Mouse (Mus musculus) midbrain, embryonic 16.5 days (tissue): Measurements from ENCODE around the gene Myl3. TPM values are rescaled to one million over a fixed set of nuclear protein-coding genes. Genes with fewer than 3 reads are reported as not detected.

ENCODE experiments used
- ATAC-seq: fragments of 200-750 bp; cut with Nextera tagmentation; 2 replicates; pipeline ENCODE4 v1.8.0; 2017; ENCODE audit warnings: moderate TSS enrichment
- H3K27ac ChIP-seq: fragments of 300-500 bp; sonication (generic); 2 replicates; pipeline ENCODE4 v1.5.1; 2014; ENCODE audit warnings: mild to moderate bottlenecking, low read length, mixed read lengths
- H3K27me3 ChIP-seq: fragments of 300-500 bp; sonication (generic); 2 replicates; pipeline ENCODE4 v1.6.1; 2014; ENCODE audit warnings: low read depth, low read length, mixed read lengths; ENCODE audit not compliant: control insufficient read depth, insufficient read depth
- H3K36me3 ChIP-seq: fragments of 300-500 bp; sonication (generic); 2 replicates; pipeline ENCODE4 v1.6.1; 2014; ENCODE audit warnings: mild to moderate bottlenecking, low read length, moderate library complexity, mixed read lengths; ENCODE audit not compliant: control insufficient read depth, insufficient read depth
- H3K4me1 ChIP-seq: fragments of 300-500 bp; sonication (generic); 2 replicates; pipeline ENCODE4 v1.6.1; 2014; ENCODE audit warnings: mild to moderate bottlenecking, low read length, mixed read lengths; ENCODE audit not compliant: control insufficient read depth, insufficient read depth
- H3K4me2 ChIP-seq: fragments of 300-500 bp; sonication (generic); 2 replicates; pipeline ENCODE4 v1.6.1; 2014; ENCODE audit warnings: mild to moderate bottlenecking, low read length, mixed read lengths
- H3K4me3 ChIP-seq: fragments of 300-500 bp; sonication (generic); 2 replicates; pipeline ENCODE4 v1.5.1; 2014; ENCODE audit warnings: low read depth, mild to moderate bottlenecking, low read length, moderate library complexity, mixed read lengths
- H3K9ac ChIP-seq: fragments of 300-500 bp; sonication (generic); 2 replicates; pipeline ENCODE4 v1.6.1; 2014; ENCODE audit warnings: low read depth, low read length, mixed read lengths
- H3K9me3 ChIP-seq: fragments of 300-500 bp; sonication (generic); replicated peaks from 2 replicates; pipeline ENCODE4 v1.6.1; 2014; ENCODE audit warnings: mild to moderate bottlenecking, low read length, mixed read lengths; ENCODE audit not compliant: control insufficient read depth, poor library complexity, severe bottlenecking
- WGBS: fragments of 180-500 bp; shearing (Covaris S2); extraction: QIAGEN DNeasy Blood & Tissue Kit; methylation state at CpG from one replicate; pipeline ENCODE4 v1.1.7; 2014; 5-methylcytosine and 5-hydroxymethylcytosine counted together
- polyA plus RNA-seq: library from polyadenylated mRNA; unstranded; fragments of >200 nt; fragmentation: Nextera tagmentation; extraction: Ambion mirVana; gene quantifications from 2 replicates; pipeline ENCODE4 v1.2.1, GENCODE M21; 2015

The Myl3 gene
- polyA plus RNA-seq, 1 experiment from 2014 or later = 0.48 TPM

GRCm38 (mm10) chr9:110719977-110720376 lies 21.7 kb upstream of the Myl3 start:
- no peak overlapping the region for H3K4me3 ChIP-seq
- no peaks in the 10 kb centered on the region for H3K4me1 ChIP-seq
- H3K9me3 ChIP-seq = no peaks in the 10 kb centered on the region
- ATAC-seq = no peak
- H3K27ac ChIP-seq = no peak overlapping the region
- H3K9ac ChIP-seq = no peak overlapping the region
- H3K36me3 ChIP-seq = no peaks in the 10 kb centered on the region
- H3K4me2 ChIP-seq = no peak overlapping the region
- WGBS = 79% methylated on average over 5 of the region's 5 CpGs
- H3K27me3 ChIP-seq = no peaks in the 10 kb centered on the region

- H3K27ac ChIP-seq = no peak overlapping the region
- no peak overlapping the region for H3K4me2 ChIP-seq
- no peak for ATAC-seq
- no peak overlapping the region for H3K4me3 ChIP-seq
- 0 out of 2 replicates have a peak, but pooled peaks cover 4% of the 10 kb centered on the region for H3K27me3 ChIP-seq
- H3K9me3 ChIP-seq = no peaks in the 10 kb centered on the region
- no peaks in the 10 kb centered on the region for H3K36me3 ChIP-seq
- 76% methylated on average over 10 of the region's 10 CpGs for WGBS
- no peak overlapping the region for H3K9ac ChIP-seq
- peaks cover 12% of the 10 kb centered on the region; the same call in 1 of the 2 replicates for H3K4me1 ChIP-seq
These were observed 19.6 kb upstream of the Myl3 start for GRCm38 (mm10) chr9:110722060-110722459.

GRCm38 (mm10) chr9:110725721-110726135 lies 15.9 kb upstream of the Myl3 start:
- 11% methylated on average over 9 of the region's 9 CpGs for WGBS

GRCm38 (mm10) chr9:110726867-110727266 lies 14.8 kb upstream of the Myl3 start:
- peak; percentile 46; the same call in 1 of the 2 replicates for ATAC-seq
- Histone ChIP-seq H3K36me3 (no peaks in the 10 kb centered on the region), H3K9ac (peak overlapping the region; percentile 65), H3K4me3 (peak overlapping the region; percentile 41), H3K4me2 (peak overlapping the region; percentile 77), H3K27me3 (0 out of 2 replicates have a peak, but pooled peaks cover 9% of the 10 kb centered on the region), H3K4me1 (peaks cover 15% of the 10 kb centered on the region; the same call in 1 of the 2 replicates), H3K27ac (no peak overlapping the region), H3K9me3 (no peaks in the 10 kb centered on the region)
- 17% methylated on average over 28 of the region's 33 CpGs for WGBS

More at GRCm38 (mm10) chr9:110725721-110726135, 15.9 kb upstream of the Myl3 start:
- Histone ChIP-seq H3K9me3 (no peaks in the 10 kb centered on the region), H3K9ac (no peak overlapping the region), H3K27ac (no peak overlapping the region), H3K4me1 (peaks cover 15% of the 10 kb centered on the region; the same call in 1 of the 2 replicates), H3K4me3 (no peak overlapping the region), H3K4me2 (no peak overlapping the region), H3K27me3 (0 out of 2 replicates have a peak, but pooled peaks cover 9% of the 10 kb centered on the region), H3K36me3 (no peaks in the 10 kb centered on the region)
- no peak for ATAC-seq

DNA sequence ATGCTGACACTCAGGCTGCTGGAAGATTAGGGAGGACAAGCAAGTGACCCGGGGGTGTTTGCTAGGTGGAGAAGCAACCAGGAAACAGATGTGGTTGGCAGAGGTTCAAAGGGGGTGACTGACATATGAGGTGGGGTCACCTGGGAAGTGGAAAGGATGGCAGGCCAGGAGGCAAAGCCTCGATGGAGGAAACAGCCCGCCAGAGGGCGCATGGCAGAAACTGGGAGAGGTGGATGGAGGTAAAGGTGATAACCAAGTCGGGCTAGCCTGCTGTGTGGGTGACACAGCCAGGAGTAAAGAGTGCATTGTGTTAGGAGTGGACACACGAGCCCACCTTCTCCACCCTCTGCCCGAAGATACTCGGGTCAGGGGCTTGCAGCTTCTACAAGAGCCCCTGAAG lies 11.8 kb upstream of the Myl3 start:
- Histone ChIP-seq H3K27ac (no peak overlapping the region), H3K4me1 (peaks cover 27% of the 10 kb centered on the region), H3K9ac (no peak overlapping the region), H3K9me3 (no peaks in the 10 kb centered on the region), H3K36me3 (no peaks in the 10 kb centered on the region), H3K27me3 (peaks cover 12% of the 10 kb centered on the region; the same call in 1 of the 2 replicates), H3K4me2 (no peak overlapping the region), H3K4me3 (no peak overlapping the region)
- WGBS = 21% methylated on average over 8 of the region's 8 CpGs
- no peak for ATAC-seq

GRCm38 (mm10) chr9:110731859-110732258 lies 9.8 kb upstream of the Myl3 start:
- no peak overlapping the region for H3K27ac ChIP-seq

GRCm38 (mm10) chr9:110732623-110733022 lies 9.0 kb upstream of the Myl3 start:
- peak overlapping the region; percentile 78 for H3K4me2 ChIP-seq
- ATAC-seq = peak; percentile 65
- WGBS = under 1% methylated on average over 26 of the region's 26 CpGs
- peaks cover 13% of the 10 kb centered on the region for H3K4me1 ChIP-seq
- no peaks in the 10 kb centered on the region for H3K36me3 ChIP-seq
- H3K27me3 ChIP-seq = peaks cover 4% of the 10 kb centered on the region; the same call in 1 of the 2 replicates
- peak overlapping the region; percentile 23; the same call in 1 of the 2 replicates for H3K9ac ChIP-seq
- H3K4me3 ChIP-seq = peak overlapping the region; percentile 41
- no peak overlapping the region for H3K27ac ChIP-seq
- H3K9me3 ChIP-seq = no peaks in the 10 kb centered on the region

More at GRCm38 (mm10) chr9:110731859-110732258, 9.8 kb upstream of the Myl3 start:
- no peaks in the 10 kb centered on the region for H3K9me3 ChIP-seq
- no peak overlapping the region for H3K4me3 ChIP-seq
- no peak overlapping the region for H3K4me2 ChIP-seq
- 63% methylated on average over 4 of the region's 4 CpGs for WGBS
- H3K36me3 ChIP-seq = no peaks in the 10 kb centered on the region
- H3K9ac ChIP-seq = no peak overlapping the region
- peaks cover 17% of the 10 kb centered on the region for H3K4me1 ChIP-seq
- peaks cover 11% of the 10 kb centered on the region; the same call in 1 of the 2 replicates for H3K27me3 ChIP-seq
- no peak for ATAC-seq

- WGBS = 8% methylated on average over 8 of the region's 8 CpGs
- Histone ChIP-seq H3K9me3 (no peaks in the 10 kb centered on the region), H3K4me1 (peaks cover 13% of the 10 kb centered on the region), H3K4me3 (peak overlapping the region; percentile 41), H3K27me3 (peaks cover 3% of the 10 kb centered on the region; the same call in 1 of the 2 replicates), H3K27ac (no peak overlapping the region), H3K36me3 (no peaks in the 10 kb centered on the region), H3K4me2 (peak overlapping the region; percentile 78), H3K9ac (peak overlapping the region; percentile 42; the same call in 1 of the 2 replicates)
- no peak for ATAC-seq
These were observed 8.6 kb upstream of the Myl3 start for GRCm38 (mm10) chr9:110733102-110733501.

GRCm38 (mm10) chr9:110734154-110734553 lies 7.5 kb upstream of the Myl3 start:
- no peak for ATAC-seq
- no peaks in the 10 kb centered on the region for H3K36me3 ChIP-seq
- no peak overlapping the region for H3K4me3 ChIP-seq
- H3K4me2 ChIP-seq = no peak overlapping the region
- WGBS = 81% methylated on average over 7 of the region's 7 CpGs
- H3K27ac ChIP-seq = no peak overlapping the region
- peaks cover 3% of the 10 kb centered on the region; the same call in 1 of the 2 replicates for H3K27me3 ChIP-seq
- H3K4me1 ChIP-seq = peaks cover 13% of the 10 kb centered on the region
- no peaks in the 10 kb centered on the region for H3K9me3 ChIP-seq
- no peak overlapping the region for H3K9ac ChIP-seq
